Mouse (Mus musculus): ENCODE data around the gene Pnpla3.
"Not testable (repeated sequence)": the region's sequence is repeated elsewhere in the genome, so short reads cannot be mapped to it uniquely, and the experiment has no call there.

Pnpla3 gene

GRCm38 (mm10) chr15:84167600-84167999 lies at the start of gene Pnpla3:
Gene Pnpla3, plus strand, starts transcription at chr15:84167837.
- DNase-seq (ENCODE audit: low spot score): peak; percentile 90

- DNase-seq (ENCODE audit: low spot score): no peak
These were observed 47.0 kb upstream of the Pnpla3 start for GRCm38 (mm10) chr15:84120612-84121011.

GRCm38 (mm10) chr15:84121036-84121435 lies 46.6 kb upstream of the Pnpla3 start:
- no peak for DNase-seq (ENCODE audit: low spot score)

GRCm38 (mm10) chr15:84123075-84123474 lies 44.6 kb upstream of the Pnpla3 start, which contains the start of gene Pnpla5:
Gene Pnpla5, minus strand, starts transcription at chr15:84123175.
- no peak for DNase-seq (ENCODE audit: low spot score)

- DNase-seq (ENCODE audit: low spot score): no peak
These were observed 43.6 kb upstream of the Pnpla3 start for GRCm38 (mm10) chr15:84124086-84124485.

- no peak for DNase-seq (ENCODE audit: low spot score)
These were observed 41.2 kb upstream of the Pnpla3 start for GRCm38 (mm10) chr15:84126447-84126846.

GRCm38 (mm10) chr15:84126871-84127270 lies 40.8 kb upstream of the Pnpla3 start:
- no peak for DNase-seq (ENCODE audit: low spot score)

- DNase-seq (ENCODE audit: low spot score): no peak
These were observed 36.4 kb upstream of the Pnpla3 start for GRCm38 (mm10) chr15:84131096-84131786.

GRCm38 (mm10) chr15:84131971-84132370 lies 35.7 kb upstream of the Pnpla3 start:
- DNase-seq (ENCODE audit: low spot score): no peak

- no peak for DNase-seq (ENCODE audit: low spot score)
These were observed 34.2 kb upstream of the Pnpla3 start for GRCm38 (mm10) chr15:84133440-84133839.

- no peak for DNase-seq (ENCODE audit: low spot score)
These were observed 32.2 kb upstream of the Pnpla3 start for GRCm38 (mm10) chr15:84135472-84135871.

GRCm38 (mm10) chr15:84136473-84137415 lies 30.9 kb upstream of the Pnpla3 start:
- DNase-seq (ENCODE audit: low spot score): no peak

- no peak for DNase-seq (ENCODE audit: low spot score)
These were observed 28.0 kb upstream of the Pnpla3 start for GRCm38 (mm10) chr15:84139592-84140005.

- no peak for DNase-seq (ENCODE audit: low spot score)
These were observed 27.5 kb upstream of the Pnpla3 start for GRCm38 (mm10) chr15:84140109-84140508.

GRCm38 (mm10) chr15:84140929-84141328 lies 26.7 kb upstream of the Pnpla3 start:
- DNase-seq (ENCODE audit: low spot score): no peak

GRCm38 (mm10) chr15:84156158-84156557 lies 11.5 kb upstream of the Pnpla3 start:
- DNase-seq (ENCODE audit: low spot score): no peak

- not testable (repeated sequence) for DNase-seq (ENCODE audit: low spot score)
These were observed 10.1 kb upstream of the Pnpla3 start for GRCm38 (mm10) chr15:84157530-84157929.

- DNase-seq (ENCODE audit: low spot score): no peak
These were observed 5.8 kb upstream of the Pnpla3 start for GRCm38 (mm10) chr15:84161871-84162270.

GRCm38 (mm10) chr15:84166818-84167217 lies 819 bp upstream of the Pnpla3 start:
- DNase-seq (ENCODE audit: low spot score): no peak

GRCm38 (mm10) chr15:84168170-84169161 lies 829 bp downstream of the Pnpla3 start:
- no peak for DNase-seq (ENCODE audit: low spot score)

- DNase-seq (ENCODE audit: low spot score): no peak
These were observed 1.9 kb downstream of the Pnpla3 start for GRCm38 (mm10) chr15:84169511-84169910.

- no peak for DNase-seq (ENCODE audit: low spot score)
These were observed 3.5 kb downstream of the Pnpla3 start for GRCm38 (mm10) chr15:84171166-84171565.

Measured in yolk sac, embryonic 10.5 days (tissue).